Comparison of ENCODE assay signal across 12 mouse cellular contexts in the genomic region with DNA sequence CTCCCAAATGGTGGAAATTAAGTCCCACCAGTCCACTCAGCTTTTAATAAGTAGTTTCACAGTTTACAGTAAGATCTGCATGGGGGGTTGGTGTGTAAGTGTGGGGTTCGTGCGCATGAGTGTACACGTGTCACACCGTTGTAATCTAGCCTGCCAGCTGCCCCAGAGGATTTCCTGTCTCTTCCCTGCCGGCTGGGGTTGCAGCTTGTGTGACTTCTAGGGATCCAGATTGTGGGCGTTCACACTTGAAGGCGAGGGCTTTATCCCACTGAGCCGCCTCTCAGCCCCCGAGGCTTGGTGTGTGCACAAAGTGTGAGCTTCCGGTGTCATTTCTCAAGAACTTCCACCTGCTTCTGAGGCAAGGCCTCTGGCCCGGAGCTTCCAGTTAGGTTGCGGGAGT. TPM values are rescaled to one million over a fixed set of nuclear protein-coding genes. Genes with fewer than 3 reads are reported as not detected.
DNase-seq lines count a peak whose midpoint lies in the region; ATAC-seq and TF ChIP-seq lines count a peak whose summit lies in the region.
"Had no signal": no experiment of that assay in that cellular context is flagged by ENCODE, and none has a peak within 500 bp of the region (broad histone marks: within the 10 kb centered on the region; RNA-seq: fewer than 3 reads in every experiment).

No protein-coding gene starts in this region.

- no peaks in the 10 kb centered on the region for H3K36me3 ChIP-seq in heart, embryonic 12.5 days
- no peaks in the 10 kb centered on the region for H3K36me3 ChIP-seq in lung, embryonic 14.5 days (ENCODE audit: insufficient read depth)
- H3K36me3 ChIP-seq: liver, embryonic 15.5 days had no signal

- H3K4me1 ChIP-seq in heart, embryonic 12.5 days (replicated peaks) = peaks cover 11% of the 10 kb centered on the region; the same call in 1 of the 2 replicates
- H3K4me1 ChIP-seq in lung, embryonic 14.5 days (ENCODE audit: insufficient read depth) = no peaks in the 10 kb centered on the region
- H3K4me1 ChIP-seq: liver, embryonic 15.5 days had no signal

- no peak overlapping the region for H3K4me3 ChIP-seq in heart, embryonic 12.5 days
- H3K4me3 ChIP-seq in lung, embryonic 14.5 days (ENCODE audit: low read depth, low read length) = no peak overlapping the region
- H3K4me3 ChIP-seq: liver, embryonic 15.5 days had no signal

- no peak for DNase-seq in heart, postnatal 36 days
- peak; percentile 64 for DNase-seq in lung, embryonic 14.5 days
- no peak for DNase-seq in lung, postnatal 36 days
- DNase-seq in thymus, postnatal 0 days (ENCODE audit: low spot score) = peak; percentile 44
- DNase-seq in spleen, postnatal 4 days (ENCODE audit: low spot score in 2 of 2) = no peak
- DNase-seq in cerebellum, postnatal 14 days = no peak
- DNase-seq: cerebellum, postnatal 25 days; gastrocnemius, postnatal 14 days had no signal

- H3K27ac ChIP-seq in heart, embryonic 12.5 days (ENCODE audit: poor library complexity, severe bottlenecking) = no peak overlapping the region
- no peak overlapping the region for H3K27ac ChIP-seq in lung, embryonic 14.5 days (ENCODE audit: low read depth)
- H3K27ac ChIP-seq: liver, embryonic 15.5 days had no signal

- no peaks in the 10 kb centered on the region for H3K27me3 ChIP-seq in heart, embryonic 12.5 days (replicated peaks)
- no peaks in the 10 kb centered on the region for H3K27me3 ChIP-seq in lung, embryonic 14.5 days (ENCODE audit: insufficient read depth, low read length)
- H3K27me3 ChIP-seq: liver, embryonic 15.5 days had no signal

- TF ChIP-seq CTCF in lung, embryonic 14.5 days (IDR thresholded peaks at IDR 0.05; ENCODE audit: low read depth) = no peak

- WGBS in heart, embryonic 12.5 days = 52% methylated on average over 12 of the region's 12 CpGs
- 42% methylated on average over 12 of the region's 12 CpGs for WGBS in lung, embryonic 14.5 days

- peaks cover 7% of the 10 kb centered on the region for H3K9me3 ChIP-seq in heart, embryonic 12.5 days (replicated peaks)
- H3K9me3 ChIP-seq in lung, embryonic 14.5 days (ENCODE audit: low read depth, low read length) = no peaks in the 10 kb centered on the region; the same call in 1 of the 2 replicates
- H3K9me3 ChIP-seq: liver, embryonic 15.5 days had no signal

- intact Hi-C loops in heart, postnatal 36 days (cut with DNase I) = no loop called here

- ATAC-seq in heart, embryonic 12.5 days (ENCODE audit: insufficient number of reproducible peaks, low FRiP score) = peak; percentile 30
- ATAC-seq in lung, embryonic 14.5 days (ENCODE audit: insufficient read depth) = peak; percentile 41; the same call in 1 of the 2 replicates
- peak; percentile 70 for ATAC-seq in granulocyte monocyte progenitor cell, adult 5-6 weeks (replicated peaks; ENCODE audit: poor library complexity, severe bottlenecking)
- ATAC-seq: intestine, embryonic 16.5 days had no signal

- H3K4me2 ChIP-seq in heart, embryonic 12.5 days = no peak overlapping the region
- H3K4me2 ChIP-seq in lung, embryonic 14.5 days = no peak overlapping the region
- H3K4me2 ChIP-seq: liver, embryonic 15.5 days had no signal

- H3K9ac ChIP-seq in heart, embryonic 12.5 days = no peak overlapping the region
- no peak overlapping the region for H3K9ac ChIP-seq in lung, embryonic 14.5 days
- H3K9ac ChIP-seq: liver, embryonic 15.5 days had no signal

RNA-seq across cellular contexts. Expression of gene Crispld2, which starts 19.7 kb away (rescaled TPM):
- polyA plus RNA-seq in heart, embryonic 12.5 days (2016; fragmentation: Nextera tagmentation; extraction: Ambion mirVana) = 3.7 and 4.1 TPM in 2 replicates
- 10 to 100 TPM; 22.5 to 29.5 TPM for total RNA-seq in heart, postnatal 36 days (2021)
- polyA plus RNA-seq in lung, embryonic 14.5 days (2014; fragmentation: Nextera tagmentation; extraction: Ambion mirVana) = 4.4 and 4.9 TPM in 2 replicates
- total RNA-seq in granulocyte monocyte progenitor cell, adult 5-6 weeks (2014; fragmentation: Nextera tagmentation) = not detected in 2 replicates
- total RNA-seq in granulocyte monocyte progenitor cell, adult 5-6 weeks (2017) = 0.73 and 1.7 TPM in 2 replicates
- 2.4 TPM in 2 replicates for polyA plus RNA-seq in thymus, postnatal 0 days (2015; fragmentation: Nextera tagmentation; extraction: Ambion mirVana)

Comparison
In these comparisons a context has a peak if more than half of its experiments do, and no peak if none do; other contexts are left out.
1. DNase-seq: peak in lung, embryonic 14.5 days (single experiment) and thymus, postnatal 0 days (single experiment); none in heart, postnatal 36 days (0 of 2), lung, postnatal 36 days (single experiment), spleen, postnatal 4 days (0 of 2) and cerebellum, postnatal 14 days (0 of 2).
2. Peak in every context shown above with its lines, with median percentiles within 50 percentile points of each other: ATAC-seq.